Mouse (Mus musculus) spleen, adult 2 months (tissue): Measurements from ENCODE around the gene Pml. TPM values are rescaled to one million over a fixed set of nuclear protein-coding genes. Genes with fewer than 3 reads are reported as not detected.

Experiments
- DNase-seq, 2 experiments: peaks; one replicate each; pipeline versions ENCODE4 v3.0.0 to v3.0.0-alpha.2; 2012 to 2021; ENCODE audit warnings: low spot score in 2 of 2, low read depth in 1 of 2
- H3K27ac ChIP-seq: fragments of 200-500 bp; 2 replicates; pipeline ENCODE4 v1.5.1; 2012; ENCODE audit warnings: low read length, inconsistent platforms; ENCODE audit not compliant: insufficient read depth
- H3K27me3 ChIP-seq: fragments of 200-500 bp; 2 replicates; pipeline ENCODE4 v1.6.1; 2012; ENCODE audit warnings: mild to moderate bottlenecking, moderate library complexity, low read length, inconsistent platforms; ENCODE audit not compliant: control insufficient read depth, insufficient read depth
- H3K36me3 ChIP-seq: fragments of 200-500 bp; 2 replicates; pipeline ENCODE4 v1.6.1; 2012; ENCODE audit warnings: mild to moderate bottlenecking, low read length, inconsistent platforms; ENCODE audit not compliant: control insufficient read depth, insufficient read depth
- H3K4me1 ChIP-seq: fragments of 200-500 bp; 2 replicates; pipeline ENCODE4 v1.6.1; 2011; ENCODE audit warnings: inconsistent platforms; ENCODE audit not compliant: control insufficient read depth, insufficient read depth, insufficient read length
- H3K4me3 ChIP-seq: fragments of 200-500 bp; 2 replicates; pipeline ENCODE4 v1.5.1; 2011; ENCODE audit warnings: mild to moderate bottlenecking, inconsistent platforms; ENCODE audit not compliant: insufficient read depth, insufficient read length; ENCODE audit errors: extremely low read depth
- CTCF ChIP-seq: fragments of 200-500 bp; IDR thresholded peaks from 2 replicates; pipeline ENCODE4 v1.5.1; 2011; ENCODE audit warnings: mild to moderate bottlenecking, inconsistent platforms; ENCODE audit not compliant: insufficient read depth, insufficient read length, insufficient replicate concordance; ENCODE audit errors: extremely low read depth
- POLR2A ChIP-seq: fragments of 200-500 bp; IDR thresholded peaks from 2 replicates; pipeline ENCODE4 v1.6.1; 2011; ENCODE audit warnings: low read depth, low read length, inconsistent platforms
- WGBS: fragments of 180-500 bp; shearing (Covaris S2); methylation state at CpG from one replicate; pipeline ENCODE4 v1.1.7; 2018; 5-methylcytosine and 5-hydroxymethylcytosine counted together
- polyA plus RNA-seq: library from polyadenylated mRNA; depleted of rRNA; stranded (reverse); fragments of >200 nt; gene quantifications from 2 replicates; pipeline ENCODE4 v1.2.3, GENCODE M21; 2012

The Pml gene
- polyA plus RNA-seq, 1 experiment, result 91.6 TPM

GRCm38 (mm10) chr9:58197781-58198701, 51.5 kb downstream of the Pml start:
- H3K4me1 ChIP-seq, result peaks cover 22% of the 10 kb centered on the region
- 2% methylated on average over 57 of the region's 58 CpGs for WGBS
- TF ChIP-seq POLR2A, result no peak
- peak; percentile 63; the same call in 1 of the 2 replicates for TF ChIP-seq CTCF
- H3K36me3 ChIP-seq, result no peaks in the 10 kb centered on the region
- no peak overlapping the region; the same call in 1 of the 2 replicates for H3K4me3 ChIP-seq
- H3K27me3 ChIP-seq, result peaks cover 32% of the 10 kb centered on the region
- peak; percentile 14 to 54 for DNase-seq
- no peak overlapping the region for H3K27ac ChIP-seq

- TF ChIP-seq CTCF, result no peak
- TF ChIP-seq POLR2A, result no peak
- DNase-seq, result no peak
- Histone ChIP-seq H3K27ac (no peak overlapping the region), H3K27me3 (peaks cover 25% of the 10 kb centered on the region), H3K36me3 (no peaks in the 10 kb centered on the region), H3K4me3 (no peak overlapping the region), H3K4me1 (peaks cover 22% of the 10 kb centered on the region)
- 10% methylated on average over 46 of the region's 46 CpGs for WGBS
These were observed 52.7 kb downstream of the Pml start for GRCm38 (mm10) chr9:58196610-58197567.

GRCm38 (mm10) chr9:58196141-58196540, 53.4 kb downstream of the Pml start:
- Histone ChIP-seq H3K36me3 (no peaks in the 10 kb centered on the region), H3K27ac (no peak overlapping the region), H3K4me1 (peaks cover 22% of the 10 kb centered on the region), H3K27me3 (peaks cover 21% of the 10 kb centered on the region), H3K4me3 (no peak overlapping the region)
- no peak for TF ChIP-seq POLR2A
- no peak for TF ChIP-seq CTCF
- DNase-seq, result no peak
- 11% methylated on average over 14 of the region's 14 CpGs for WGBS

- H3K4me3 ChIP-seq, result no peak overlapping the region
- no peak overlapping the region for H3K27ac ChIP-seq
- no peak for TF ChIP-seq CTCF
- TF ChIP-seq POLR2A, result no peak
- WGBS, result 33% methylated on average over 1 of the region's 1 CpGs
- no peaks in the 10 kb centered on the region for H3K36me3 ChIP-seq
- DNase-seq, result no peak
- H3K4me1 ChIP-seq, result peaks cover 22% of the 10 kb centered on the region
- peaks cover 21% of the 10 kb centered on the region for H3K27me3 ChIP-seq
These were observed 53.9 kb downstream of the Pml start for GRCm38 (mm10) chr9:58195671-58196070.

- Histone ChIP-seq H3K27me3 (peaks cover 19% of the 10 kb centered on the region), H3K27ac (no peak overlapping the region), H3K4me1 (peaks cover 20% of the 10 kb centered on the region), H3K4me3 (no peak overlapping the region), H3K36me3 (no peaks in the 10 kb centered on the region)
- no peak for TF ChIP-seq POLR2A
- TF ChIP-seq CTCF, result no peak
- no peak for DNase-seq
- 73% methylated on average over 9 of the region's 9 CpGs for WGBS
These were observed 55.4 kb downstream of the Pml start for GRCm38 (mm10) chr9:58194222-58194621.

- Histone ChIP-seq H3K36me3 (no peaks in the 10 kb centered on the region), H3K4me1 (peaks cover 4% of the 10 kb centered on the region), H3K4me3 (no peak overlapping the region), H3K27me3 (no peaks in the 10 kb centered on the region), H3K27ac (no peak overlapping the region)
- no peak for DNase-seq
- 59% methylated on average over 6 of the region's 6 CpGs for WGBS
- TF ChIP-seq POLR2A (no peak), CTCF (no peak)
These were observed 65.1 kb downstream of the Pml start for GRCm38 (mm10) chr9:58184456-58184855.
